Comparison of ENCODE assay signal across 8 mouse cellular contexts in the genomic region with DNA sequence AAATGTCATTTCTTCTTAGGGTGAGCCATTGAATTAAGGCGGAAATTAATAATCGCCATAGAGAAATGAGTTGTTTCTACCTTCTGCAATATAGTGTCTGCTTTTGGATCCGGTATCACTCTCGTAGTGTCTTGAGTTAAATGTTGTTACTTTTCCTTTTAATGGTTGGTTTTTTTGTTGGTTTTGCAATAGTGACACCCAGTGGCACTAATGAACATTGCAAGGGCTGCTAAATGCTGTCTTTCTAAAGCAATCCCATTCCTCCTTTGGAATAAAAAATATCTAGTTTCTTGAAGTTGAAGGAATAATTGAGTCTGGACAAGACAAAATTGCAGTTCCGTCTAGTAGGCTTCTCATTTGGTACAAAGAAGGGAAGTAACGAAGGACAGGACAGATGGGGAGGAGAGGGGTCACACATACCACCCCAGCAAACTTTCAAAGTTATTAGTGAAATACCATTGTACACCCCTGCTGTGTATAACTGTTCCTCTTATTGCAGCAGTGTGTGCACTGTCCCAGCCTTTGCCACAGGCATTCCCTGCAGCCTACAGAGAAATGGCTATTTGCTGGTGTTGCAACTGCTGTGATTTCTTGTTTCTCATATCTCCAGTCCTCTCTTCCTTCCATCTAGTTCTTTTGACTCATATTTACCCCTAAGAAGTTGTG.
DNase-seq lines count a peak whose midpoint lies in the region; ATAC-seq and TF ChIP-seq lines count a peak whose summit lies in the region.

No protein-coding gene starts in this region.

- no peaks in the 10 kb centered on the region for H3K36me3 ChIP-seq in kidney, embryonic 14.5 days (ENCODE audit: control insufficient read depth, insufficient read depth, low read length)
- H3K36me3 ChIP-seq in liver, embryonic 14.5 days (replicated peaks; ENCODE audit: control insufficient read depth, insufficient read depth, low read depth) = no peaks in the 10 kb centered on the region
- H3K36me3 ChIP-seq in neural tube, embryonic 11.5 days (ENCODE audit: control insufficient read depth, insufficient read depth, low read length) = no peaks in the 10 kb centered on the region

- no peaks in the 10 kb centered on the region for H3K27me3 ChIP-seq in kidney, embryonic 14.5 days (ENCODE audit: control insufficient read depth, insufficient read depth, low read length)
- H3K27me3 ChIP-seq in liver, embryonic 14.5 days (ENCODE audit: control insufficient read depth, insufficient read depth, low read length) = no peaks in the 10 kb centered on the region
- no peaks in the 10 kb centered on the region for H3K27me3 ChIP-seq in neural tube, embryonic 11.5 days (ENCODE audit: control insufficient read depth, insufficient read depth, low read length)

- no peaks in the 10 kb centered on the region for H3K4me1 ChIP-seq in kidney, embryonic 14.5 days (ENCODE audit: control insufficient read depth, insufficient read depth, low read length)
- H3K4me1 ChIP-seq in liver, embryonic 14.5 days (replicated peaks; ENCODE audit: control insufficient read depth in 2 of 2, insufficient read depth in 2 of 2, low read length in 1 of 2) = no peaks in the 10 kb centered on the region
- H3K4me1 ChIP-seq in neural tube, embryonic 11.5 days (ENCODE audit: control insufficient read depth, insufficient read depth, low read length) = no peaks in the 10 kb centered on the region

- H3K9ac ChIP-seq in kidney, embryonic 14.5 days (ENCODE audit: low read depth, low read length) = no peak overlapping the region
- no peak overlapping the region for H3K9ac ChIP-seq in liver, embryonic 14.5 days (replicated peaks)
- H3K9ac ChIP-seq in neural tube, embryonic 11.5 days (ENCODE audit: low read length) = no peak overlapping the region

- 30% methylated on average over 6 of the region's 6 CpGs for WGBS in kidney, embryonic 14.5 days
- 25% methylated on average over 6 of the region's 6 CpGs for WGBS in liver, embryonic 14.5 days (ENCODE audit: insufficient replicate concordance)
- WGBS in neural tube, embryonic 11.5 days = 39% methylated on average over 6 of the region's 6 CpGs

- no peak overlapping the region for H3K4me3 ChIP-seq in kidney, embryonic 14.5 days (ENCODE audit: low read length)
- H3K4me3 ChIP-seq in liver, embryonic 14.5 days (ENCODE audit: insufficient read depth in 1 of 2, low read depth in 2 of 2, low read length in 2 of 2) = no peak overlapping the region
- H3K4me3 ChIP-seq in neural tube, embryonic 11.5 days (ENCODE audit: low read depth, low read length) = no peak overlapping the region

- no peak overlapping the region for H3K27ac ChIP-seq in kidney, embryonic 14.5 days (ENCODE audit: low read depth, low read length)
- no peak overlapping the region for H3K27ac ChIP-seq in liver, embryonic 14.5 days
- H3K27ac ChIP-seq in neural tube, embryonic 11.5 days (ENCODE audit: low read depth, low read length) = no peak overlapping the region

- H3K4me2 ChIP-seq in kidney, embryonic 14.5 days (replicated peaks; ENCODE audit: low read depth, low read length) = no peak overlapping the region
- no peak overlapping the region for H3K4me2 ChIP-seq in liver, embryonic 14.5 days (ENCODE audit: low read depth)
- H3K4me2 ChIP-seq in neural tube, embryonic 11.5 days (ENCODE audit: low read depth) = no peak overlapping the region

- no peak for TF ChIP-seq EP300 in liver, embryonic 14.5 days (IDR thresholded peaks at IDR 0.05; ENCODE audit: low read depth)

- H3K9me3 ChIP-seq in kidney, embryonic 14.5 days (ENCODE audit: control insufficient read depth, low read length) = no peaks in the 10 kb centered on the region
- H3K9me3 ChIP-seq in liver, embryonic 14.5 days (ENCODE audit: control insufficient read depth, low read length) = no peaks in the 10 kb centered on the region
- no peaks in the 10 kb centered on the region for H3K9me3 ChIP-seq in neural tube, embryonic 11.5 days (ENCODE audit: control insufficient read depth, low read length)

- peak; percentile 87 for ATAC-seq in CD4-positive, CD25-positive, alpha-beta regulatory T cell, adult 4 months
- peak; percentile 67 for ATAC-seq in common myeloid progenitor, adult 5-6 weeks (replicated peaks; ENCODE audit: low read depth, poor library complexity, severe bottlenecking)
- ATAC-seq in kidney, embryonic 14.5 days (ENCODE audit: low FRiP score, low TSS enrichment) = 0 out of 2 replicates have a peak, but pooled peaks have one; percentile 43
- no peak for ATAC-seq in liver, embryonic 14.5 days (ENCODE audit: insufficient read depth)
- no peak; the same call in 1 of the 2 replicates for ATAC-seq in neural tube, embryonic 11.5 days (ENCODE audit: insufficient read depth, low FRiP score, low TSS enrichment)

- DNase-seq in MN1 (ENCODE audit: low spot score) = peak; percentile 42
- peak; percentile 10 for DNase-seq in gastrocnemius, postnatal 25 days
- DNase-seq in liver, embryonic 14.5 days (ENCODE audit: low read depth in 3 of 3, low spot score in 3 of 3) = no peak
- peak; percentile 59 for DNase-seq in neural tube, embryonic 11.5 days (ENCODE audit: low spot score)
- DNase-seq in ovary, postnatal 10 days (ENCODE audit: low spot score) = no peak

- TF ChIP-seq CTCF in liver, embryonic 14.5 days (IDR thresholded peaks at IDR 0.05; ENCODE audit: low read depth) = peak; percentile 54; the same call in 1 of the 2 replicates

Comparison
In these comparisons a context has a peak if more than half of its experiments do, and no peak if none do; other contexts are left out.
1. ATAC-seq: peak in CD4-positive, CD25-positive, alpha-beta regulatory T cell, adult 4 months (single experiment), common myeloid progenitor, adult 5-6 weeks (single experiment) and kidney, embryonic 14.5 days (single experiment); none in liver, embryonic 14.5 days (single experiment) and neural tube, embryonic 11.5 days (single experiment).
2. DNase-seq: peak in MN1 (single experiment), gastrocnemius, postnatal 25 days (single experiment) and neural tube, embryonic 11.5 days (single experiment); none in liver, embryonic 14.5 days (0 of 3) and ovary, postnatal 10 days (single experiment).